Mouse (Mus musculus): ENCODE measurements around the gene Klhl40. TPM values are rescaled to one million over a fixed set of nuclear protein-coding genes. Genes with fewer than 3 reads are reported as not detected.

Gene Klhl40
- total RNA-seq, 1 experiment = 0.62 TPM

DNA sequence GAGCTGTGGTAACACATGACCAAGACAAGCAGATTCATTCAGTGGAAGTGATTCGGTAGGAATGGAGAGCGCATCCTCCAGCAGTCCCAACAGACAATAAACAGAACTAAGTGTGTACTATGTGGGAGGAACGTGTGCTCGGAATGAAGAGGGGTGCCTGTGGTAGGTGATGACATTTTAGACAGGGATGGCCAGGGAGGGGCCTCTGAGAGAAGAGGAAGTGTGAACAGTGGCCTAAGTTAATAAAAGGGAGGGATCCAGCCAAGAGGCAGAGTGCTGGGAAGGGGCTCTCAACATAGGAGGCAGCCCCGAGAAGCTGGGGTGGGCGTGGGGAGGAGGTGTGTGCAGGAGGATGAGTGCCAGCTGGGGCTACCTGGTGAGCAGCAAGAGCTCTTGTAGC, 50.9 kb downstream of the Klhl40 start:
- Histone ChIP-seq H3K27ac (ENCODE audit: insufficient read depth, low read depth, low read length, poor library complexity, severe bottlenecking) (no peak overlapping the region), H3K9ac (ENCODE audit: insufficient read depth, low read depth, low read length, poor library complexity, severe bottlenecking) (no peak overlapping the region), H3K4me1 (ENCODE audit: control insufficient read depth in 2 of 2, insufficient read depth in 2 of 2, low read length in 2 of 2, poor library complexity in 1 of 2) (no peaks in the 10 kb centered on the region), H3K36me3 (ENCODE audit: control insufficient read depth, insufficient read depth, low read length, poor library complexity, severe bottlenecking) (no peaks in the 10 kb centered on the region), H3K9me3 (ENCODE audit: control insufficient read depth, insufficient read depth, low read depth, low read length) (no peaks in the 10 kb centered on the region), H3K4me3 (ENCODE audit: insufficient read depth in 1 of 2, low read depth in 1 of 2, low read length in 2 of 2, poor library complexity in 1 of 2, severe bottlenecking in 1 of 2) (no peak overlapping the region)
- TF ChIP-seq CHD2 (IDR thresholded peaks at IDR 0.05; ENCODE audit: low read depth, low read length) (no peak), ZNF384 (IDR thresholded peaks at IDR 0.05; ENCODE audit: low read depth, low read length) (no peak), ZC3H11A (IDR thresholded peaks at IDR 0.05; ENCODE audit: borderline replicate concordance, low read depth, low read length) (no peak), HCFC1 (IDR thresholded peaks at IDR 0.05; ENCODE audit: borderline replicate concordance, insufficient read depth, low read length) (no peak), MAFK (IDR thresholded peaks at IDR 0.05; ENCODE audit: insufficient read depth, low read depth, low read length) (no peak)
- DNase-seq (ENCODE audit: low read depth, low spot score) = no peak
- in situ Hi-C loops (cut with MboI; ENCODE audit: low sequenced_read_pairs in 2 of 2, unreplicated experiment in 2 of 2) = no loop called here

DNA sequence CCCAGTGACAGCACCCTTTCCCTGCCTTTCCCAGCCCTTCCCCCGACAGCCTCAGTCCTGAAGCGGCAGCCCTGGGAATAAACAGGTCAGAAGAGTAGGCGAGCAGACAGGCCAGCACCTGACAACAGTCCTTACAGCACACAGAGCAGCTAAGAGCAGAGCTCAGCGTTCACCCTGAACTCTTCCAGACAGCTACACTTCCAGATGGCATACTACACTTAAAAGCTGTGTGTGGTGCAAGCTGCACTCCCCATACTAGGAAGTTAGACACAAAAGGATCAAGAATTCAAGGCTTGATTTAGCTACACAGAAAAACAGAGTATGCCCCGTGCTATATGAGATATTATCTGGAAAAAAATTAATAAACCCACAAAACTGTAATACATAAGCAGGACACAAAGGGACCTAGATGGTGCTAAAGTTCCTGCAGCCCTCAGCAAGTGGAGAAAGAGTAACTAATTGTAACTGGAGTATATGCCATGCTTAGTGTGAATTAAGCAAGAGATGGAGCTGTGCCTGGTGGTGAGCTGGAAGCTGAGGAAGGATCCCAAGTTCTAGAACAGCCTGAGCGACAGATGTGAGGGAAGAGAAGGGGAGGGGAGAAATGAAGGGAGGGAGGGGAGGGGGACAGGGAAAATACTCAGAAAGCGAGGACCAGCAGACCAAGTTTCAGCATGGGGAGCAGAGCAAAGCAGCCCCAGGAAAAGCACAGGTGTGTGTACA, 52.0 kb downstream of the Klhl40 start:
- Histone ChIP-seq H3K4me3 (ENCODE audit: insufficient read depth in 1 of 2, low read depth in 1 of 2, low read length in 2 of 2, poor library complexity in 1 of 2, severe bottlenecking in 1 of 2) (no peak overlapping the region), H3K27ac (ENCODE audit: insufficient read depth, low read depth, low read length, poor library complexity, severe bottlenecking) (no peak overlapping the region), H3K9me3 (ENCODE audit: control insufficient read depth, insufficient read depth, low read depth, low read length) (no peaks in the 10 kb centered on the region), H3K4me1 (ENCODE audit: control insufficient read depth in 2 of 2, insufficient read depth in 2 of 2, low read length in 2 of 2, poor library complexity in 1 of 2) (no peaks in the 10 kb centered on the region), H3K36me3 (ENCODE audit: control insufficient read depth, insufficient read depth, low read length, poor library complexity, severe bottlenecking) (no peaks in the 10 kb centered on the region), H3K9ac (ENCODE audit: insufficient read depth, low read depth, low read length, poor library complexity, severe bottlenecking) (no peak overlapping the region)
- DNase-seq (ENCODE audit: low read depth, low spot score) = no peak
- in situ Hi-C loops (cut with MboI; ENCODE audit: low sequenced_read_pairs in 2 of 2, unreplicated experiment in 2 of 2) = no loop called here
- TF ChIP-seq ZC3H11A (IDR thresholded peaks at IDR 0.05; ENCODE audit: borderline replicate concordance, low read depth, low read length) = no peak
- TF ChIP-seq CHD2 (IDR thresholded peaks at IDR 0.05; ENCODE audit: low read depth, low read length) = no peak
- TF ChIP-seq MAFK (IDR thresholded peaks at IDR 0.05; ENCODE audit: insufficient read depth, low read depth, low read length) = no peak
- TF ChIP-seq HCFC1 (IDR thresholded peaks at IDR 0.05; ENCODE audit: borderline replicate concordance, insufficient read depth, low read length) = no peak
- no peak for TF ChIP-seq ZNF384 (IDR thresholded peaks at IDR 0.05; ENCODE audit: low read depth, low read length)

GRCm38 (mm10) chr9:121830243-121830955, 53.0 kb downstream of the Klhl40 start:
- H3K9me3 ChIP-seq (ENCODE audit: control insufficient read depth, insufficient read depth, low read depth, low read length) = no peaks in the 10 kb centered on the region
- H3K9ac ChIP-seq (ENCODE audit: insufficient read depth, low read depth, low read length, poor library complexity, severe bottlenecking) = no peak overlapping the region
- in situ Hi-C loops (cut with MboI; ENCODE audit: low sequenced_read_pairs in 2 of 2, unreplicated experiment in 2 of 2) = no loop called here
- no peaks in the 10 kb centered on the region for H3K36me3 ChIP-seq (ENCODE audit: control insufficient read depth, insufficient read depth, low read length, poor library complexity, severe bottlenecking)
- no peak overlapping the region for H3K27ac ChIP-seq (ENCODE audit: insufficient read depth, low read depth, low read length, poor library complexity, severe bottlenecking)
- DNase-seq (ENCODE audit: low read depth, low spot score) = peak; percentile 39
- H3K4me3 ChIP-seq (ENCODE audit: insufficient read depth in 1 of 2, low read depth in 1 of 2, low read length in 2 of 2, poor library complexity in 1 of 2, severe bottlenecking in 1 of 2) = no peak overlapping the region
- TF ChIP-seq MAFK (IDR thresholded peaks at IDR 0.05; ENCODE audit: insufficient read depth, low read depth, low read length) = no peak
- TF ChIP-seq HCFC1 (IDR thresholded peaks at IDR 0.05; ENCODE audit: borderline replicate concordance, insufficient read depth, low read length) = no peak
- TF ChIP-seq ZC3H11A (IDR thresholded peaks at IDR 0.05; ENCODE audit: borderline replicate concordance, low read depth, low read length) = no peak
- no peak for TF ChIP-seq ZNF384 (IDR thresholded peaks at IDR 0.05; ENCODE audit: low read depth, low read length)
- no peak for TF ChIP-seq CHD2 (IDR thresholded peaks at IDR 0.05; ENCODE audit: low read depth, low read length)
- H3K4me1 ChIP-seq (ENCODE audit: control insufficient read depth in 2 of 2, insufficient read depth in 2 of 2, low read length in 2 of 2, poor library complexity in 1 of 2) = no peaks in the 10 kb centered on the region

DNA sequence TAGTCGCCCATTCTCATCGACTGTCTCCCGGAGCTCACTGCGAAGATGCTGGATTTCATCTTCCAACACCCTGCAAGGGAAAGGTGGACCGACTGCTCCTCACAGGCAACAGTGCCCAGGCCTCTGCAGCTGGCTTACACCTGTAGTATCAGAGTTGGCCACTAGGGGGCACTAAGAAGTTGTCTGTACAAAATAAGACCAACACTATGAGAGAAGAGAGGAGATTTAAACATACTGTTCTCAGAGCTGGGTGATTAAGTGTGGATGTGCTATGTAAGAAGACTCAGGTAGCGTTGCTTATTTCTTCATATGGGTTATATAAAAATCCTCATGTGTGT, 53.5 kb downstream of the Klhl40 start:
- H3K4me1 ChIP-seq (ENCODE audit: control insufficient read depth in 2 of 2, insufficient read depth in 2 of 2, low read length in 2 of 2, poor library complexity in 1 of 2) = no peaks in the 10 kb centered on the region
- no peaks in the 10 kb centered on the region for H3K9me3 ChIP-seq (ENCODE audit: control insufficient read depth, insufficient read depth, low read depth, low read length)
- H3K4me3 ChIP-seq (ENCODE audit: insufficient read depth in 1 of 2, low read depth in 1 of 2, low read length in 2 of 2, poor library complexity in 1 of 2, severe bottlenecking in 1 of 2) = no peak overlapping the region
- no peak overlapping the region for H3K9ac ChIP-seq (ENCODE audit: insufficient read depth, low read depth, low read length, poor library complexity, severe bottlenecking)
- in situ Hi-C loops (cut with MboI; ENCODE audit: low sequenced_read_pairs in 2 of 2, unreplicated experiment in 2 of 2) = no loop called here
- no peak overlapping the region for H3K27ac ChIP-seq (ENCODE audit: insufficient read depth, low read depth, low read length, poor library complexity, severe bottlenecking)
- DNase-seq (ENCODE audit: low read depth, low spot score) = peak; percentile 70
- H3K36me3 ChIP-seq (ENCODE audit: control insufficient read depth, insufficient read depth, low read length, poor library complexity, severe bottlenecking) = no peaks in the 10 kb centered on the region
- TF ChIP-seq HCFC1 (IDR thresholded peaks at IDR 0.05; ENCODE audit: borderline replicate concordance, insufficient read depth, low read length) (no peak), ZNF384 (IDR thresholded peaks at IDR 0.05; ENCODE audit: low read depth, low read length) (no peak)

Other genes with a start within 250 kb of the Klhl40 start
- gene Lyzl4, start 135.5 kb upstream of the Klhl40 start, total RNA-seq (2012; rRNA removed) = 0.58 TPM in 2 replicates
- gene Vipr1, start 134.9 kb upstream of the Klhl40 start, total RNA-seq (2012; rRNA removed) = 0.31 and 0.90 TPM in 2 replicates
- 8.4 and 11.2 TPM in 2 replicates for gene Sec22c, start 72.1 kb upstream of the Klhl40 start, total RNA-seq (2012; rRNA removed)
- 22.3 and 40.8 TPM in 2 replicates for gene Ss18l2, start 67.3 kb upstream of the Klhl40 start, total RNA-seq (2012; rRNA removed)
- 57.8 and 69.6 TPM in 2 replicates for gene Nktr, start 58.4 kb upstream of the Klhl40 start, total RNA-seq (2012; rRNA removed)
- gene Zfp651, start 18.3 kb upstream of the Klhl40 start, total RNA-seq (2012; rRNA removed) = 6.7 and 8.0 TPM in 2 replicates
- 0.09 TPM in 1 of 2 replicates, not detected in the other for gene Hhatl, start 14.9 kb downstream of the Klhl40 start, total RNA-seq (2012; rRNA removed)
- 0.58 and 1.5 TPM in 2 replicates for gene Ccdc13, start 61.9 kb downstream of the Klhl40 start, total RNA-seq (2012; rRNA removed)
- gene Higd1a, start 80.8 kb downstream of the Klhl40 start, total RNA-seq (2012; rRNA removed) = 63.5 and 81.2 TPM in 2 replicates
- gene Ackr2, start 120.7 kb downstream of the Klhl40 start, total RNA-seq (2012; rRNA removed) = 0.22 and 0.26 TPM in 2 replicates
- not detected in 2 replicates for gene Cyp8b1, start 138.7 kb downstream of the Klhl40 start, total RNA-seq (2012; rRNA removed)
- 0.32 and 0.36 TPM in 2 replicates for gene Fam198a, start 173.4 kb downstream of the Klhl40 start, total RNA-seq (2012; rRNA removed)
- 12.9 and 21.6 TPM in 2 replicates for gene Pomgnt2, start 219.5 kb downstream of the Klhl40 start, total RNA-seq (2012; rRNA removed)

Measured in ES-E14 (cell line).